Mouse (Mus musculus) heart, postnatal 14 days (tissue): ENCODE results near the gene Timp2. TPM values are rescaled to one million over a fixed set of nuclear protein-coding genes. Genes with fewer than 3 reads are reported as not detected.

Experiments
- DNase-seq, 2 experiments: peaks; one replicate each; pipeline ENCODE4 v3.0.0; 2021 to 2022
- intact Hi-C: fragments of 180-260 bp; cut with DNase I; formaldehyde crosslinking; loops from one replicate; pipeline ENCODE4 v1.15.1; 2025
- total RNA-seq, 2 experiments: library from RNA; stranded (reverse); gene quantifications; 2 replicates each; pipeline ENCODE4 v1.2.3; 2021

The Timp2 gene
- total RNA-seq, 2 experiments from 2014 or later = 150 to 168 TPM

DNA sequence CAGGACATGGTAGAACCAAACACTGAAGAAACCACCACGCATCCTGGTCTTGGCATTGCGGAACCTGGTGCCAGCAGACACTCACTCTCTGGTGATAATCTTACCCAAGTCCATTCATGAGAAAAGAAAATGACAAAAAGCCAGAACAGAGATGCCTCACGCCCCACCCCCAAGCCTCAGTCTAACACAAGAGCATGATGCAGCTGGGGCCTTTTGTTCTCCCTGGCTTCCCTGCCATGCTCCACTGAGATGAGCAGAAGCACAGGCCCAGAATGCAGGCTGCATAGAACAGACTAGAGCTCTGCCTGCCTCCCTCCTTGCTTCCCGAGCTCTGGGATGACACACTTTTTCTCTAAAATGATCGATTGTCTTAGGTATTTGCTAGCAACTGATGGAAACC is 92.4 kb downstream of the Timp2 start:
- no peak for DNase-seq
- intact Hi-C loops = no loop called here

DNA sequence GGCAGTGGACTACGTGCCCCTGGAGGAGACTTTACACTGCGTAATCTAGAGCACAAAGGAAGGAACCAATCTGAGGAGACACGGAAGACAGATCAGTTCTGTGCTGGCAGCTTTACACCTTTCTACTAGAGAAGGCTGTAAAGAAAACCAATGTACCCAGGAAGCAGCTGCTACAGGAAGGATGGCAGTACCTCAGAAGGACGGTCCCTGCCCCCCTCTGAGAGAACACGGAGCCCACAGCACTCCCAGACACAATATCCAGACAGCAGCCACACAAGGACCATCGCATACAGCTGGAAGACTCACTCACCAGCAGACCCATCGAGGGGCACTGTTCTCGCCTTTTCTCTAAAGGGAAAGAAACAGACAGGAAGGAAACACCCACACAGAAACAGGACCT is 95.5 kb downstream of the Timp2 start:
- intact Hi-C loops = no loop called here
- DNase-seq = no peak

DNA sequence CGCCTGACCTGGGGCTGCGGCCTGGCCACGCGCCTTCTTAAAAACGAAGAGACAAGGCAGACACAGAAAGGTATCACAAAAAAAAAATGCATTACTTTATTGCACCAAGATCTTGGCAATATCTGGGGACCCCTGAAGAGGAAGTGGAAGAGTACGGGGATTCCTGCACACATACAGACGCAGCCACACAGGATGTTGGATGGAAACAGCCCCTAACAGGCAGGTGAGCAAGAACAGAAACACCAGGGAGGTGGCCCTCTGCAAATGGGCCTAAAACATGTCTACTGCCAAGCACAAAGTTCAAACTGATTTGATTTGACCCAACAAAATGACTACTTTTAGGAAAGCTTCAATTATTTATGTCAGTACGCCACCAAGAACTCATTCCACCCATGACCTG is 96.0 kb downstream of the Timp2 start:
- intact Hi-C loops = no loop called here

DNA sequence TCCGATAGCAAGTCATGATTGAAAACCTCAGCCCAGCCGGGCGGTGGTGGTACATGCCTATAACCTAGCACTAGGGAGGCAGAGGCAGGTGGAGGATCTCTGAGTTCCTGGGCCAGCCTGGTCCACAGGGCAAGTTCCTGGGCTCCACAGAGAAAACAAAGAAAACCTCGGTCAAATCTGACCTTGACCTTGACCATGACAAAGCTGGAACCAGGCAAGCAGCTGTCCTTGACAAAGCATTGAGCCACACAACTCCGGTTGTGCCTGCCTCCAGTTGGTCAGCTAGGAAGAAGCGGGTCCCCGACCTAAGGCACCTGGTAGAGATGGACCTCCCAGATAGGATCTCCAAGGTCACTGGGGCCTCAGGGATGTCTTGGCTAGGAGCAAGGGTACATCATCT is 99.2 kb downstream of the Timp2 start:
- intact Hi-C loops = no loop called here
- no peak for DNase-seq

More for the DNA sequence above, 96.0 kb downstream of the Timp2 start:
- DNase-seq = no peak

DNA sequence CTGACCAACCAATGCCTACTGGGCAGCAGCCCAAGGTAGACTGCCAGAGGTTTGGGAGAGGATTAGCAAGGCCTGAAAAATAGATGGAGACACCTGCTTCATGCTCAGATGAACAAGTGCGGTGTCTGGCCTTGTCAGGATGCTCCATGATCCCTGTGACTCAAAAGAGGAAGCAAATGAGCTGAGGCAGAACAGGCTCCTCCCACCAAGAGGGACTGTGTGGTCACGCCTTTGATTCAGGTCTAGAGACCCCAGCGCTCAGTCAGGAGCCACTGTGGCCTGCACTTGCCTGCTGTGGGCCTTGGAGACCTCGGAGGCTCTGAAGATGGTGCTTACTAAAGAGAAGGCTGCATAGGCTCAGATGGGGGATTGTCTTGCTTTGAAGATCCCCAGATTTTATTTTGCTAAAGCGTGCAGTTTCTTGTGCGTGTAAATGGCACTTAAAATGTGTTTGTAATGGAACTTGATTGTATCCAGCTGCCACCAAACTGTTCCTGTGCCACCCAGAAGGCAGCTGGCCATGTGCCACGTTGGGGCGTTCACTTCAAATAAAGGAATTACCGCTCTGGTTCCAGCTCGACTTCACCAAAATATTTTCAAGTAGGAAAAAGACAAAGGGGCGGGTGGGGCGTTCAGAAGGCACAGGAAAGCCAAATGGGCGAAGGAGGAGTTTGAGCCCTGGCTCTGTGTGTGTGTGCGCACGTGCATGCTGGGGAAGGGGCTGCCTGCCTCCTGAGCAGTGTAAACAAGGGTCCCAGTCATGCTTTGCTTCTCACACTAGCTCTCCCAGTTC is 101.2 kb downstream of the Timp2 start:
- intact Hi-C loops = no loop called here
- DNase-seq = peak; percentile 58 to 69

DNA sequence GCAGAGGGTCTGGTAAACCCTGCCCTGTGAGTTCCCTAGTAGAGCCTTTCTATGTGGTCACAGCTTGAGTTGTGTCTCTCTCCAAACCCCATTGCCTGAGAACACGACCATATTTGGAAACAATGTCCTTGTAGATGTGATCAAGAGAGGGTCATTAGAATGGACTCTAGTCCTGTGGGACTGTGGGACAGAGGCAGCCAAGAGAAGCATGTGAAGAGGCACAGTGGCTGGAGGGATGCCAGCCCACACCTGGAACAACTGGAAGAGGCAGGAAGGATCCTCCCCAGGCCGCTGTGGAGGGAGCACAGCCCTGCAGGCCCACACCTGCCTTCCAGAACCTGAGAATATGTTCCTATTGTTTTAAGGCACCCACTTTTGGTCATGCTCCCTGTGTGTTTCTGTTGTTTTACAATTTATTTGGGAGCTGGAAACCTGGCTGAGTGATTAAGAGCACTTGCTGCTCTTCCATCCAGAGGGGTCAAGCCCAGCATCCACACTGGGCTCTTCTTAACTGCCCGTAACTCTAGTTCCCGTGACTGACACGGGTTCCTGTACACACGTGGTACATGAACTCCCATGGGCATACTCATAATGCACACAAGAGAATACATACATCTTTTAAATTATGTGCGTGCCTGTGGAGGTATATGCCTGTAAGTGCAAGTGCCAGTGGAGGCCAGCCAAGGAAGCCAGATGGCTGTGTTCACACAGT is 101.9 kb downstream of the Timp2 start:
- DNase-seq = peak; percentile 23 to 47
- intact Hi-C loops = no loop called here

Other genes starting within 250 kb of the Timp2 start
- under 1 TPM; 0.10 to 0.17 TPM for gene Dnah17, start 225.1 kb downstream of the Timp2 start, total RNA-seq
- gene Cyth1, start 107.1 kb downstream of the Timp2 start, total RNA-seq = 10 to 100 TPM; 56.4 to 60.9 TPM
- 10 to 100 TPM; 14.4 to 15.6 TPM for gene Usp36, start 65.5 kb downstream of the Timp2 start, total RNA-seq
- gene Cep295nl, start 13.2 kb downstream of the Timp2 start, total RNA-seq = 1 to 10 TPM in 1 of 2 experiments, under 1 TPM in 1; 1.00 to 2.0 TPM
- gene Lgals3bp, start 46.4 kb upstream of the Timp2 start, total RNA-seq = 10 to 100 TPM; 21.2 to 24.1 TPM
- 10 to 100 TPM; 17.9 to 20.9 TPM for gene Cant1, start 63.3 kb upstream of the Timp2 start, total RNA-seq
- gene C1qtnf1, start 72.5 kb upstream of the Timp2 start, total RNA-seq = 10 to 100 TPM; 33.7 to 39.7 TPM
- 1 to 10 TPM; 5.2 to 8.4 TPM for gene Engase, start 121.1 kb upstream of the Timp2 start, total RNA-seq